Mouse (Mus musculus) thymus, postnatal 14 days (tissue): ENCODE measurements around the gene Slc22a23.
"Not testable (repeated sequence)": the region's sequence is repeated elsewhere in the genome, so short reads cannot be mapped to it uniquely, and the experiment has no call there.

Source experiments
- DNase-seq: peaks from one replicate; pipeline ENCODE4 v3.0.0; 2021

Gene Slc22a23

DNA sequence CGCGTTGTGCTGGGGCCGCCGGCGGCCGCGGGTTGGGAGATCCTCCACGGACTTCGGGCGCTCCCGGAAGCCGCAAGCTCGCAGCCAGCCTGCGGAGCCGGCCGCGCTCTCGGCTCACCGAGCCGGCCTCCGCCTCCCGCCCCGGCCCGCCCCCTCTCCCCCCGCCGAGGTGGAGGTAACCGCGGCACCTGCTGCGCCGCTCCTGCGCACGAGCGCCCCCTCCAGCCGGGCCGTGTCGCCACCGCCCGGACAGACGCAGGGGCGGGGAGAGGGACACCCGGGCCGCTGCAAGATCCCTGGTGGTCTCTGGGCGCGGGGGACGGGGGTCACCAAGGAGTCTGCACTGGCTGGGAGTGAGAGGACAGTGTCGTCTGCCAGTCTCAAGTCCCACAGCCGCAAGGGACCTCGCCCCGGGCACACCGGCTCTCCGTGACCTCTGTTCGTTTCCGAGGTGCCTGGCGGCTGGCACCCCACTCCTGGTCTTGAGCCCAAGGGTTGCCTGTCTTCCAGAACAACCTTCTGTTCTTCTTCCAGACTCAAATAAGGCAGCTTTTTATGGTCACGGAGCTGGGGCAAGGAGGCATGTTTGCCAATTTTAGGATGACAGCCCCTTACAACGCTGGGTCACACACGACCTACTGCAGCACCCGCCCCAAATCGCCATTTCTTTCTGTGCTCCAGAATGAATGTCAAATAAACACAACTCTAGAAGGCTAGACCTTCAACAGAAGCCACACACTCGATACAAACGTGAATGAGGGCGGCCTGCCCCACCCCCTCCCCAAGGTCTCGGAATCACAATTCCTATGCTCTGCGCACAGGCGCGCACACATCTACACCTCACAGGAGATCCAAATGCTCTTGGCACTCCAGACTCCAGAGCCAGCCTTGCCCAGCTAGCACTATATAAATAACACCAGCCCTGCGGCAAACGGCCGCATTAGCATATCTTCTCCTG, at the start of gene Slc22a23:
TSS of gene Slc22a23 (minus strand) at position 55 of the 958 bp plus-strand sequence.
- DNase-seq, result peak; percentile 86

DNA sequence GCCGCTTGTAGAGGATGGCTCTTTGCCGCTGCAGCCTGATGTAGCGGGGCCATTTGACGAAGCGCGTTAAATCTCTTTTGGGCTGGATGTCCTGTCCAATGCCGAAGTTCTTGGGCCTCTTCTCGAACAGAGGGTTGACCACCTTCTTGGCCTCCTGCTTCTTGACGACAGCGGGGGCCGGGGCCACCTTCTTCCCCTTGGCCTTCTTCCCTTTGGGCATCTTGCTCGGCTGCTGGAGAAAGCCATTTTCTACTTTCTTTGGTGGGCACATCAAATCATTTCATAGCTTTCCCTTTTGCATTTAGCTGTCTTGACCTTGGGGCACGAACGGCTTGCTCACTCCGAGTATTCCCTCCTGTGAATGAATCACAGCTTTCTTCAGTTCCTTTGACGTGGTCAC, 49.3 kb upstream of the Slc22a23 start:
- not testable (repeated sequence) for DNase-seq

DNA sequence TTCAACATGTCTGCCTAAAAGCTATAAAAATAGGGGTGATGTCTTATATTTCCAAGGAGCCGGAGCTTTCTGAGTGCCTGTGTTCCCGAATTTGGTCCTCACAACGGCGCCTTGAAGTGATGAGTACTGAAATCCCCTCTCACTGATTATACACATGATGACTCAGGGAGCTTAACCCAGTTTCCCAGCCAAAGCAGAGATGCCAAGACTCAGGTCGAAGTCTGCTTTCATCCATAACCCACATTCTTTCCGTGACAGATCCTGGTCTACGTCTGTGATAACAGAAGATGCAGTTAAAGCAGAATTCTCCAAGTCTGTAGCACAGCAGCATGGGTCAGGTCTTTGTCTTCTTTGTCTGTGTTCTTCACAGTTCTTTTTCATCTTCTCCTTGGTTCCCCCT, 47.4 kb upstream of the Slc22a23 start:
- no peak for DNase-seq

DNA sequence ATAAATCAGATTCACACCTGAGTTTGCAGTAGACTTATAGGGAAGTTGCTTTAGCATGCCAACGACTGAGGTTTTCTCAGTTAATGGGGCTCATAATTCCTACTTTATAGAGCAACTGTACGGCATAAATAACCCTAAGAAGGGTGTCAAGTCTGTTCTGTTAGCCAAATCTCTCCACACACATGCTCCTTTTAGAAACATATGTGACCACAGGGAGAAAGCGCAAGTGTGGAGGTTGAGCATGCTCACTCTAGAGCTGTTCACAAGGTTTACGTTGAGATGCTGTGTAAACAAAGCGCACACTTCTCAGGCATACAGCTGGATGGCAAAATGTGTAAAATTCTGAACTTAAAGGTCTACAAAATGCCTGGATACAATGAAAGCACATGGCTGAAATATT, 43.2 kb upstream of the Slc22a23 start:
- no peak for DNase-seq

DNA sequence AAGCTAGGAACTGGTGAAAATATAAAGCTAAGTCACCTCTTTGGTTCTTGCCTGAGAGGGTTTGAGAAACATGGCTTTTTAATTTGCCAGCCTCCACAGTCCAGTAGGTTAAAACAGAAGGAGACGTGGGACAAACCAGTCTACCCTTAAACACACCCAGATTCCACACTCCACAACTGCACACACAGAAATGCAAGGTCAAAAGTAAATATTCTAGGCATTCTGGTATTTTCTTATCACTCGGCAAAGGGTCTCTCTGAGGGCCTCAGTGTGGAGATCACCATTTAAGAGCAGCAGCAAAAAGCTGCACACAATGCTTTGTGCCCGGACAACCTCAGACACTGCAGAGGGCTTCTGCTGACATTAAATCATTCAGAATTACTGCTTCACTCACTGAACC, 38.4 kb upstream of the Slc22a23 start:
- DNase-seq, result no peak

DNA sequence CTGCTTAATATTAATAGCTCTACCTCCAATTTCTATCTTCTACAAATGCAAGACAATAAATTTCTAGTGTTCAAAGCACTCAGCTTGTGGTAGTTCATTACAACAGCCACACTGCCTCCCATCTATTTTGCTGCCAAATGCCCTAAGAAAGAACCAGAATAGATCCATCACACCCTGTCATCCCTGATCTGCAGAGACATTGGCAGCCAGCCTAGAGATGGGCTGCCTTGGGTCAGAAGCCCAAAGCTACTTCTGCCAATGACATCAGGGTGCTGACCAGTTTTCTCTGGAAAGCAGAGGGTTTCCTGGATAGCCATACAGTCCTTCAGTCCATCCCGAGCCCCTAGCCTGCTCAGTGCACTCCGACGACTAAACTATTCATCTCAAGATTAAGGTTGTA, 33.9 kb upstream of the Slc22a23 start:
- no peak for DNase-seq

DNA sequence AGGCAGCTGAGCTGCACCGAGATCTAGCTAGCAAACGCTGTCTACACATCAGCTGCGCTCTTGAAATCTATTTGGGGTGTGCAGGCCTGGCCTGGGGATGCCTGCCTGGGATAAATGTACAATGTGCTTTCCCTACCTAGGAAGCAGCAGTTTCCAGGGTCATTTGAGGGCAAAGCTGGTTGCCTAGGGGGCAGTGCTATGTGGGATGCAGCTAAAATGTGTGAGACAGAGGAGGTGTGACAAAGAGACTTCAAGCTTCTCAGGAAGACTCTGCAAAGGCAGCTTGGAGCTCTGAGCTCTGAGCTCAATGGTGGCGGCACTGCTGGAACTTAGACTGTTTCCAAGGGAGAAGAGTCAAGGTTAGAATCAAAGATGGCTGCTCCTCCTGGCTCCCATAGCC, 30.2 kb upstream of the Slc22a23 start:
- DNase-seq, result no peak

DNA sequence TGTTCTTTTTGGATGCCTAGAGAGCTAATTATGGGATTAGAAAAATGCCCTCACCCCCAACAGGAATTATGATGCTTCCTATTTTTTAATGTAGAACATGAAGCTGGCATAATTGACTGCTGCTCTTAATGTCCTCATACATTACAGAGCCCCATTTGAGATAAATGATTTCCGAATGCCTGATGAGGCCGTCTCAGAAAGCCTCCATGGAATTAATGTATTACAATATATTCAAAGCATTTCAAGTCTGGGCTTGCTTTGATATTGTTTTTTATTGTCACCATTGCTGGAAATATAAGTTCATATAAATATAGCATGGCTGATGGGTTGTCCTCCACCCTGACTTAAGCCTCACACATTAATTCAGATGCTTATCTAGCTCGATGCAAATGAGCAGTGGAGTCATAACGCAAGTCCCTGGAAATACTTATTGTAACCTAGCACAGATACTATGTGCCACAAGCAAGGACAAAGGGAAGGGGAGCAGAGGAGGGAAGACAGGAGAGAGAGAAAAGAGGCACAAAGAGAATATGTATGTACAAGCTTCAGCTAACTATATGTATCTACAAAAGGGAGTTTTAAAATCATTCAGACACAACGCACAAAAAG, 28.0 kb upstream of the Slc22a23 start:
- DNase-seq, result no peak

DNA sequence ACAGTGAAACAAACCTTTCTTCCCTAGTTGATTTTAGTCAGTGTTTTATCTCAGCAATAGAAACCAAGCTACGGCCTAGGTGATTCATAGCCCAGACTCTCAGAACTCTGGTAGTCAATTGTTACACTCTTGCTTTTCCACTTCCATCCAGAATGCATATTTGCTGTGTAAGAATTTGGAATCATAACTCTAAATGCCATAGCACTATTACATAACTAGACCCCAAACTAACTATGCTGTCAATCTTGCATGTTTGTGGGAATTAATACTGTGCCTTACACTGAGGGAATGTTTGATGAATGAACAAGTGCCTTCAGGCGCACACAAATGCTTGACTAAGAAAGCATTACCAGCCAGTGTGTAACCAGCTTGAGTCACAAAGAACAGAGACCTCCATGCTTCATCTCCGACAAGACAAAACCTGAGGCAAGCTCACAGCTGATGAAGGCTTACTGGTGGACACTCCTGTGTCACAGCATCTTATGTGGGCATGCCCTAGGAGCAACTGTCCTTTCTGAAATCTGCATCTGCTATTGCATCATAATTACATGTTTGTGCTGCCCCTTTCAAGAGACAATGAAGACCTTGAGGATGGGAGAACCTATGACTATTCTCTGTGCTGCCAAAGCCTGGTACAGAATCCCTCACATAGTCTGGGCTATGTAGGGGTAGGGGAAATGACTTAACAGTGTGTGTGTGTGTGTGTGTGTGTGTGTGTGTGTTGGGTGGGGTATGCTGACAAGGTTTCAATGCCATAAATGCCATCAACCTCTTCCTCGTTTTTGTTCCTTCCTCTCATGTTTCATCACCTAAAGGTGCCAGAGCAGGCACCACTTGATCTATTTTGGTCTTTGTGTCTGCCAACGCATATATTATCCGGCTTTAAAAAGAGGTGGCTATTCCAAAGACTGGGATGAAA, 27.2 kb upstream of the Slc22a23 start:
- no peak for DNase-seq

DNA sequence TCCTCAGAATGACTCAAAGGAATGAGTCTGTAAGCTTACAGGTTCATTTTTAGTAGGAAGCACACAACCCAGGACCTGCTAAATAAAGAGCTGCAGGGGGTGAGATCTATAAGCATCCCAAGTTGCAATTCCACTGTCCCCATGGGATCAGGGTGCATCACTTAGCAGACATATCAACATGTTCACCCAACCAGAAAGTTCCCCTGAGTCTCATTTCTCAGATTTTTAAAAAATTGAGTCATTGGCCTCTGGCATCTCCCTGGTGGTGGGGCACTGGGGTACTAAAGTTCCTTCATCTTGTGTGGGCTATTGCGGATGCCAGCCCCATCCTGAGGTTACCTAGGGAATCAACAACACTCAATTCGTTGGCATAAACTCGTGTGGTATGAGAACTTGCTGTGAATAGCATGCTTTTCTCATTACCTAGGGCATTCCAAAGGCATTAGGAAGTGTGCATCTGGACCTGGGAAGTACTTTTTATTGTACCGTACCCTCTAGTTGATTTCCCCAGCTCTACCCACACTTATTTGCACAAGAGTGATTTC, 25.4 kb upstream of the Slc22a23 start:
- no peak for DNase-seq

DNA sequence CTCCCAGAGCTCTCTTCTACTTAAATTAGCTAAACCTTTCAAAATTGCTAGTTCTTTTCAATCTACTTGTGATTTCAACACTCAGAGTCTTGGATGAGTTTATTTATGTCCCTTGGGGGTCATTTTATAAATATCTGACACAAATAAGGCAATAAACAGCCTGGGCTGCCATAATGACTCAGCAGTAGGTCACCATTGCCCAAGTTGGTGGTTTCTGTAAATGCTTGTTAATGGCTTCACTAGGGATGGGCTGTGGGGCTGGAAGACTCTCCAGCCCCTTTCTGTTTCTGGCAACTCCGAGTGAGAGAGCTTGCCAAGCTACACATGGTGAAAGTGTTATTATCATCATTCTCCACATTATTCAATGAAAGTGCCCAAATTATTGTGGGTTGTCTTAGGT, 20.2 kb upstream of the Slc22a23 start:
- no peak for DNase-seq

DNA sequence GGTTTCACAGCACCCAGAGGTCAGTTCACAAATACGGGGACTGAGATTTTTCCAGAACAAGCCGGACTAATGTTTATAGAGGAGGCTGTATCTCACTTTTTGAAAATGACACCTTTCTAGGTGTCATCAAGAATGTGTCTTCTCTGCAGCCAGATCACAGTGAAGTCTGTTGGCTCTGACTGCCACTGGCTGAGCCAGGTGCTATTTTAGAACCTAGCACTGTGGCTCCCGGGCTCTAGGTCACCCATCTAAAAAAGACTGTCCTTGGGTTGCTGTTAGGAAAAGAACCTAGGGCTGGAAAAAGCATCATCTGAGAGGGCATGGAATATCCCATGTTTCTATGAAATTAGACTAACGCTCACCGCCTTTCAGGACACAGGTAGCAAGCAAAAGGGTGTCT, 10.7 kb upstream of the Slc22a23 start:
- no peak for DNase-seq

DNA sequence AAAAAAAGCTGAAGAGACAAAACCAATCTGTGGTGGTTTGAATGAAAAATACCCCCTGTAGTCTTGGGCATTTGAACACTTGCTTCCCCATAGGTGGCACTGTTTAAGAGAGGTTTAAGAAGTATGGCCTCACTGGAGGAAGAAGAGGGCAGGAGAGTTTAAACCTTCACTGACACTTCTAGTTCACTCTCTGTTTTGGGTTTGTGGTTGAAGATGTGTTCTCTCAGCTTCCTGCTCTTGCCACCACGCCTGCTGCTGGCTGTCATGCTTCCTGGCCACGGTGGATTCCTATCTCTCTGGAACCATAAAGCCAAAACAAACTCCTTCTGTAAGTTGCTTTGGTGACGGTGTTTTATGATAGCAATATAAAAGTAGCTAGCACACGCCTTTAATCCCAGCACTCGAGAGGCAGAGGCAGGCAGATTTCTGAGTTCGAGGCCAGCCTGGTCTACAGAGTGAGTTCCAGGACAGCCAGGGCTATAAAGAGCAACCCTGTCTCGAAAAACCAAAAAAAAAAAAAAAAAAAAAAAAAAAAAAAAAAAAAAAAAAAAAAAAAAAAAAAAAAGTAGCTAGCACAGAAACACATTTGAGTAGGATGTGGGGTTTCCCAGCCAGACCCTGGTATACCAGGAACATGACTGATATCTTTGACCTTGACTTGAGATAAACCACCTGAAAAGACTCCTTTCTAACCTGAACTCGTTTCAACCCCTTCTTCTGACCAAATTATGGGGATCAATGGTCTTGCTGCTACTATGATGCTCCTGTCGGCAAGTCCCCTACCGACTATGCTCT, 10.0 kb upstream of the Slc22a23 start:
- no peak for DNase-seq

DNA sequence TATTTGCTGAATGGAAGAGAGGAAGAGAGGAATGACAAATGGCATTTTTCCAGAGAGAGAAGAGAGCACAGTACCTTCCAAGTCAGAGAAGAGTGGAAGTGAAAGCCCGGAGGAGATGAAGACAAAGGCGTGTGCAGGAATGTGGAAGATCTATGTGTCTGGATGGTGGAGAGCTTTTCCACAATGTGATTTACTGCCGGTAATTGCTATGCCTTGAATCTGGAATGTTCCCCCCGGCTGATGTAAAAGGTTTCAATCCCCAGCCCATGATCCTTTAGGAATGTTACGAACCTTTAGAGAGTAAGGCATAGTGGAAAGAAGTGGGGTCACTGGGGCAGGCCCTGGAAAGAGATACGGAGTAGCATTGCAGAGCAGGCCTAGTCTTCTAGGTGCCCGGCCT, 8.3 kb upstream of the Slc22a23 start:
- no peak for DNase-seq

DNA sequence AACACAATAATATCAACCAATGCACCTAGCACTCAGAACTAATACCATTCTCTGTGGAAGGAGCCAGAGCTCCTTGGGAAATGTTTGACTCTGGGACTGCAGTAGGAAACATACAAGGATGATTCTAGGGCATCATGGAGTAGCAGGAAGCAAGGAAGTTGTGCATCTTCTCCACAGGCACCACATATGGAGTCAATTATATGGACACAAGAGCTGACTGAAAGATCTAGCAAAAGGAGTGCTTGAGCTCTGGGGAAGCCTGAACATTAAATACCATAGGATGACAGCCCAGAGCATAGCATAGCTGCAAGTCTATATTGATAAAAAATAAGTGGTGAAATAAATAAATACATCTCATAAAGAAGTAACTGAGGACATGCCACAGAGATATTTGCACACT, 6.5 kb upstream of the Slc22a23 start:
- no peak for DNase-seq

DNA sequence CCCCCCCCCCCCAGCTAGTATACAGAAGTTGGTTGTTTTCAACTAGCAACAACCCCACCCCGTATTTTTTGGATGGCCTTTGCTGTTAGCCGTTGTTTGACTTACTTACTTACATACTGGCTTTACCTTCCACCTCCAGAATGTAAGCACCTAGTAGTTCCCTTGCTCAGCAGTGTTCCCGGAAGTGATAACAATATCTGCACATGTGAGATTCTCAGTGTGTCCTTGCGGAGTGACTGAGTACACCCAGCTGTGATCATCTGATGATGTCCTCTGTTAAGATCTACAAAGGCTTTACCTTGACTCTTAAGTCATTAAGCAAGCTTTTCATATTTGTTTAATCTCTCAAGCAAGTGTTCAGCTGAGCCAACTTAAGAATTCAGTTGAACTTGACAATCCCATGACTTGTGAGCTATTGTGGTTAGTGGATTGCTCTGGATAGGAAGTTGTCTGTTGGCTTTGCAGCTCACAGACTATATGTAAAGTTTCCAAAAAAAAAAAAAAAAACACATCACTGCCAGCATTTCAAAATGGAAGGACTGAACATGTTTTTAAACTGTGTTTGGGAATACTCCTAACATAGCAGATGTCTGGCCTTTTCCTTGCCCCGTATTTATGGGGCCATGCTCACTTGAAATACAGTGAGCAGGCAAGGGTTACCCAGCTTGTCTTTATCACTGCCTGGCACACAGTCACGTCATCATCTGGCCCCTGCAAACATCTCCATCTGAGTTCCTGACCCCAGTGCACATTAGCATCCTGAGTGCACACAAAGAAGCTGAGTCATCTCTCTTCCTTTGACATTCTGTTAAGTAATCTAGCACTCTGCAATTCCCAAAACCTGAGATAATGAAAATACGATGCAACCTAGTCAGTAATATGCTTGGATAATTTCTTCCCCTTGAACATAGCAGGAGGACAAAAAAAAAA, 3.2 kb upstream of the Slc22a23 start:
- DNase-seq, result no peak

DNA sequence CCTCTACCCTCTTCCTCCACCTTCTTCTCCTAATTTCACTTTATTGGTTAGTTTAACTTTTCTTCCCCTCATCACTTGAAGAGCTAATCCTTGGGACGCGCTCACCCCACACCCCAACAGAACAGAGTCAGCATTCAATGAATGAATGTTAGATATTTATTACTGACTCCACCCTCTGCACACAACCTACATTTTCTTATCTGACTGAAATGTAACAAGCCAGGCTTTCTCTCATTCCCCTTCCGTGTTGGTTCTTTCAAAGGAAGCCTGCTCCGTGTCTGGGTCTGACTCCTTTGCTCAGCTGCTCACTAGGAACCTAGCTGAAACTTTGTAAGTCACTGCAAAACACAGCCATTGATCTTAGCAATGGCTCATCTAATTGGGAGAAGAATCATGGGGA, 1.8 kb upstream of the Slc22a23 start:
- DNase-seq, result no peak

DNA sequence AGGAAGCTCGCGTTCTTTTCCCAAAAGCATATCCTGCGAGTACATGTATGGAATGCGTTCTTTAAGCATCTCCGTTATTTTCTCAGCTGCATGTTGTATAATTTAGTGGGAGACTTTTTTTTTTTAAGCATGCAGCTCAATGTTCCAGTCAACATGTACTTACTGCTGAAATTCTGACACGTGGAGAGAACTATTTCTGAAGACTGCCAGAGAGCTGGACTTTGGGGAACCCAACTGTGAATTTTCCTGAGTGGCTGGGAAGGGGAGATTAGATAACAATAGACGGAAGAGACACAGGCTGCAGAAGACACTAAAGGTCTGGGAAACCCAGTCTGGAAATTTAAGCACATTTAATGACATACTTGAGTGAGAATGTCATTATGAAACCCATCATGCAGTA, 1.3 kb upstream of the Slc22a23 start:
- DNase-seq, result no peak

DNA sequence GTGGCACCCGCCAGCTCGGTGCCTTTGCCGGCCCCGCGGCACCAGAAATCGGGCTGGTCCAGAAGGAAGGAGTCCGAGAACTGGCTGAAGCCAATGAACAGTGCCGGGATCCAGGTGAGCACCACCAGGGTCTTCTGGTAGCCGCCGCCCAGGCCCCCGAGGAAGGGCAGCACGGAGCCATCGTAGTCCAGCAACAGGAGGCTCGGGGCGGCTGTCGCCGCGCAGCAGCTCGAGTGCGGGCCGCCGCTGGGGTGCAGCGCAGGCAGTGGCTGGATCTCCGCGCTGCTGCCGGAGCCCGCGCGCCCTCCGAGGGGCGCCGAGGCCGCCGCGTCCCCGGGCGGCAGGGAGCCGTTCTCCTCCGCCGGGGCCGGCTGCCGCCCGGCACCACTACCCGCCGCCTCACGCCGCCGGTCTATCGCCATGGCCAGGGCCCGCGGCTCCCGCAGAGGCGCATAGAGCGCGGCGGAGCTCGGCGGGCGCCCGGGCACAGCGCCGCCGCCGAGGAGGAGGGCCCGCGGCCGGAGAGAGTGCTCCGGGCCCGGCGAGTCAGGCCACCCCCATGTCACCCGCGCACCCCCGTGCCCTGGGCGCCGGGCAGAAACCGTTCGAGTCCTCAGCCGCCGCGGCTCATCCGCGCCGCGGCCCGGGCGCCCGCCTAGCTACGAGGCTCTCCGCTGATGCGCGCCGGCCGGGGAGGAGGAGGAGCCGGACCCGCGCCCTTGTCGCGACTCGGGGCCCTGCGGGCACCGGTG, 430 bp downstream of the Slc22a23 start:
- DNase-seq, result peak; percentile 47

DNA sequence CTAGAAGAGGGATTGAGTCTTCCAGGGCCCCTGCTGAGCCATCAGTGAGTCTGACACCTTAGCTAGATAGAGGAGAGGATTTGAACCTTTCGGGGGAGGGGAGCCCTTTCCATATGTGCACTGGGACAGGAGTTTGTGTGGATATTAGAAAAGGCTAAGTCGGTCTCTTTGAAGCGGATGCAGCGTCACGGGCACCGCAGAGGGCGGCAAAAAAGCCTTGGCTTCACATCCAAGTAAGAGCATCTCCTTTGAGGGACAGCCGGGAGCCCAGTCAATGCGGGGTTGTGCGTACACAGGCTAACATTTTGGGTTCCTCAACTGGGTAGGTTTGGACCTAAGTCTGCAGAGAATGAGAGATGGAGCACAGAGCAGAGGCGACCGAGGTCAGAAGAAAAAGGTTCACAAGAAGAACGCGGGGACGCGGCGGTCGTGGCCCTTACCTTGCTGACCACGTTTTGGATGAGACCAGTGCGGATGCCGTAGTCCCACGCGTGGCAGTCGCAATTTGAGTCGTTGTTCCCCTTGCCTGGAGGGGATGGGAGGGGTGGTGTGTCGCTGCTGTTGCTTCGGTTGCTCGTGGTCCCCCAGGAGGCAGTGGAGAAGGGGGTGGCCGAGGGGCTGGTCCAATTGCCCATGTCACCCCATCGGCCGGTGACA, 1.1 kb downstream of the Slc22a23 start:
- DNase-seq, result peak; percentile 6
